Mouse (Mus musculus): Measurements from ENCODE around the gene Pld1. TPM values are rescaled to one million over a fixed set of nuclear protein-coding genes. Genes with fewer than 3 reads are reported as not detected.

Gene Pld1
- polyA plus RNA-seq, 1 experiment, result 0.95 TPM

GRCm38 (mm10) chr3:27959221-27959620 lies 20.7 kb downstream of the Pld1 start:
- Histone ChIP-seq H3K27me3 (ENCODE audit: control insufficient read depth, insufficient read depth, low read length) (no peaks in the 10 kb centered on the region), H3K4me1 (ENCODE audit: control insufficient read depth, insufficient read depth, insufficient read length) (no peaks in the 10 kb centered on the region), H3K36me3 (ENCODE audit: control insufficient read depth, insufficient read depth, low read length) (no peaks in the 10 kb centered on the region), H3K27ac (ENCODE audit: insufficient read depth, low read length) (no peak overlapping the region), H3K4me3 (ENCODE audit: extremely low read depth, insufficient read depth, insufficient read length) (no peak overlapping the region)
- no peak for TF ChIP-seq POLR2A (IDR thresholded peaks at IDR 0.05; ENCODE audit: low read depth, low read length)
- no peak for TF ChIP-seq CTCF (IDR thresholded peaks at IDR 0.05; ENCODE audit: extremely low read depth, insufficient read depth, insufficient read length, insufficient replicate concordance)
- no peak for DNase-seq (ENCODE audit: low read depth in 1 of 2, low spot score in 2 of 2)
- WGBS, result 92% methylated on average over 6 of the region's 6 CpGs

- 73% methylated on average over 3 of the region's 3 CpGs for WGBS
- Histone ChIP-seq H3K27me3 (ENCODE audit: control insufficient read depth, insufficient read depth, low read length) (no peaks in the 10 kb centered on the region), H3K36me3 (ENCODE audit: control insufficient read depth, insufficient read depth, low read length) (no peaks in the 10 kb centered on the region), H3K27ac (ENCODE audit: insufficient read depth, low read length) (no peak overlapping the region), H3K4me3 (ENCODE audit: extremely low read depth, insufficient read depth, insufficient read length) (no peak overlapping the region), H3K4me1 (ENCODE audit: control insufficient read depth, insufficient read depth, insufficient read length) (no peaks in the 10 kb centered on the region)
- no peak for TF ChIP-seq CTCF (IDR thresholded peaks at IDR 0.05; ENCODE audit: extremely low read depth, insufficient read depth, insufficient read length, insufficient replicate concordance)
- no peak for TF ChIP-seq POLR2A (IDR thresholded peaks at IDR 0.05; ENCODE audit: low read depth, low read length)
- DNase-seq (ENCODE audit: low read depth in 1 of 2, low spot score in 2 of 2), result no peak
These were observed 22.7 kb downstream of the Pld1 start for GRCm38 (mm10) chr3:27961162-27961561.

- Histone ChIP-seq H3K4me1 (ENCODE audit: control insufficient read depth, insufficient read depth, insufficient read length) (no peaks in the 10 kb centered on the region), H3K36me3 (ENCODE audit: control insufficient read depth, insufficient read depth, low read length) (no peaks in the 10 kb centered on the region), H3K27ac (ENCODE audit: insufficient read depth, low read length) (no peak overlapping the region), H3K4me3 (ENCODE audit: extremely low read depth, insufficient read depth, insufficient read length) (no peak overlapping the region), H3K27me3 (ENCODE audit: control insufficient read depth, insufficient read depth, low read length) (no peaks in the 10 kb centered on the region)
- TF ChIP-seq POLR2A (IDR thresholded peaks at IDR 0.05; ENCODE audit: low read depth, low read length) (no peak), CTCF (IDR thresholded peaks at IDR 0.05; ENCODE audit: extremely low read depth, insufficient read depth, insufficient read length, insufficient replicate concordance) (no peak)
- WGBS, result 79% methylated on average over 6 of the region's 6 CpGs
- DNase-seq (ENCODE audit: low read depth in 1 of 2, low spot score in 2 of 2), result no peak
These were observed 25.3 kb downstream of the Pld1 start for GRCm38 (mm10) chr3:27963795-27964201.

GRCm38 (mm10) chr3:27968671-27969070 lies 30.2 kb downstream of the Pld1 start:
- Histone ChIP-seq H3K27ac (ENCODE audit: insufficient read depth, low read length) (no peak overlapping the region), H3K36me3 (ENCODE audit: control insufficient read depth, insufficient read depth, low read length) (no peaks in the 10 kb centered on the region), H3K4me3 (ENCODE audit: extremely low read depth, insufficient read depth, insufficient read length) (no peak overlapping the region), H3K4me1 (ENCODE audit: control insufficient read depth, insufficient read depth, insufficient read length) (no peaks in the 10 kb centered on the region), H3K27me3 (ENCODE audit: control insufficient read depth, insufficient read depth, low read length) (no peaks in the 10 kb centered on the region)
- no peak for DNase-seq (ENCODE audit: low read depth in 1 of 2, low spot score in 2 of 2)
- WGBS, result 93% methylated on average over 8 of the region's 8 CpGs
- TF ChIP-seq POLR2A (IDR thresholded peaks at IDR 0.05; ENCODE audit: low read depth, low read length), result no peak
- no peak for TF ChIP-seq CTCF (IDR thresholded peaks at IDR 0.05; ENCODE audit: extremely low read depth, insufficient read depth, insufficient read length, insufficient replicate concordance)

- Histone ChIP-seq H3K27ac (ENCODE audit: insufficient read depth, low read length) (no peak overlapping the region), H3K27me3 (ENCODE audit: control insufficient read depth, insufficient read depth, low read length) (no peaks in the 10 kb centered on the region), H3K36me3 (ENCODE audit: control insufficient read depth, insufficient read depth, low read length) (no peaks in the 10 kb centered on the region), H3K4me3 (ENCODE audit: extremely low read depth, insufficient read depth, insufficient read length) (no peak overlapping the region), H3K4me1 (ENCODE audit: control insufficient read depth, insufficient read depth, insufficient read length) (no peaks in the 10 kb centered on the region)
- DNase-seq (ENCODE audit: low read depth in 1 of 2, low spot score in 2 of 2), result no peak
- 86% methylated on average over 7 of the region's 7 CpGs for WGBS
- TF ChIP-seq CTCF (IDR thresholded peaks at IDR 0.05; ENCODE audit: extremely low read depth, insufficient read depth, insufficient read length, insufficient replicate concordance) (no peak), POLR2A (IDR thresholded peaks at IDR 0.05; ENCODE audit: low read depth, low read length) (no peak)
These were observed 35.4 kb downstream of the Pld1 start for GRCm38 (mm10) chr3:27973936-27974335.

GRCm38 (mm10) chr3:27974981-27975380 lies 36.5 kb downstream of the Pld1 start:
- Histone ChIP-seq H3K4me1 (ENCODE audit: control insufficient read depth, insufficient read depth, insufficient read length) (no peaks in the 10 kb centered on the region), H3K27me3 (ENCODE audit: control insufficient read depth, insufficient read depth, low read length) (no peaks in the 10 kb centered on the region), H3K4me3 (ENCODE audit: extremely low read depth, insufficient read depth, insufficient read length) (no peak overlapping the region), H3K36me3 (ENCODE audit: control insufficient read depth, insufficient read depth, low read length) (no peaks in the 10 kb centered on the region), H3K27ac (ENCODE audit: insufficient read depth, low read length) (no peak overlapping the region)
- TF ChIP-seq POLR2A (IDR thresholded peaks at IDR 0.05; ENCODE audit: low read depth, low read length) (no peak), CTCF (IDR thresholded peaks at IDR 0.05; ENCODE audit: extremely low read depth, insufficient read depth, insufficient read length, insufficient replicate concordance) (no peak)
- no peak for DNase-seq (ENCODE audit: low read depth in 1 of 2, low spot score in 2 of 2)
- 88% methylated on average over 3 of the region's 3 CpGs for WGBS

- no peaks in the 10 kb centered on the region for H3K36me3 ChIP-seq (ENCODE audit: control insufficient read depth, insufficient read depth, low read length)
- WGBS, result 86% methylated on average over 10 of the region's 10 CpGs
- TF ChIP-seq POLR2A (IDR thresholded peaks at IDR 0.05; ENCODE audit: low read depth, low read length) (no peak), CTCF (IDR thresholded peaks at IDR 0.05; ENCODE audit: extremely low read depth, insufficient read depth, insufficient read length, insufficient replicate concordance) (no peak)
- H3K27me3 ChIP-seq (ENCODE audit: control insufficient read depth, insufficient read depth, low read length), result no peaks in the 10 kb centered on the region
- no peak overlapping the region for H3K4me3 ChIP-seq (ENCODE audit: extremely low read depth, insufficient read depth, insufficient read length)
- no peak for DNase-seq (ENCODE audit: low read depth in 1 of 2, low spot score in 2 of 2)
- H3K4me1 ChIP-seq (ENCODE audit: control insufficient read depth, insufficient read depth, insufficient read length), result no peaks in the 10 kb centered on the region
- no peak overlapping the region for H3K27ac ChIP-seq (ENCODE audit: insufficient read depth, low read length)
These were observed 38.5 kb downstream of the Pld1 start for GRCm38 (mm10) chr3:27976931-27977544.
